Mouse (Mus musculus) CH12.LX (cell line): ENCODE measurements around the gene Mill1. TPM values are rescaled to one million over a fixed set of nuclear protein-coding genes. Genes with fewer than 3 reads are reported as not detected.
"Not testable (repeated sequence)": the region's sequence is repeated elsewhere in the genome, so short reads cannot be mapped to it uniquely, and the experiment has no call there.

Experiments
- DNase-seq: peaks from one replicate; pipeline ENCODE4 v3.0.0-alpha.2; 2013; ENCODE audit errors: extremely low read depth
- H3K27ac ChIP-seq: 2 replicates; pipeline ENCODE4 v1.5.1; 2012; ENCODE audit warnings: low read depth, mild to moderate bottlenecking, control low read depth, moderate library complexity; ENCODE audit not compliant: insufficient read depth
- H3K27me3 ChIP-seq: replicated peaks from 2 replicates; pipeline ENCODE3; 2012; ENCODE audit warnings: inconsistent platforms
- H3K36me3 ChIP-seq, 2 experiments: replicated peaks in 1 of 2; 2 replicates each; pipeline versions ENCODE3 to v1.6.1; 2012; ENCODE audit warnings: inconsistent platforms in 1 of 2, low read length in 1 of 2, mild to moderate bottlenecking in 1 of 2, mixed read lengths in 1 of 2, moderate library complexity in 1 of 2; ENCODE audit not compliant: control insufficient read depth in 1 of 2, insufficient read depth in 1 of 2
- H3K4me1 ChIP-seq, 2 experiments: 2 replicates each; pipeline ENCODE4 v1.6.1; 2012; ENCODE audit warnings: inconsistent platforms in 1 of 2, moderate library complexity in 1 of 2; ENCODE audit not compliant: insufficient read depth in 2 of 2, control insufficient read depth in 1 of 2
- H3K4me2 ChIP-seq: 2 replicates; pipeline ENCODE4 v1.6.1; 2012; ENCODE audit warnings: low read depth, mild to moderate bottlenecking, control low read depth; ENCODE audit not compliant: poor library complexity, insufficient read depth, severe bottlenecking
- H3K4me3 ChIP-seq, 3 experiments: fragments of 150-350 bp in 1 of 3; sonication (generic) in 1 of 3; replicated peaks in 1 of 3; 2 replicates each; pipeline versions ENCODE3 to v1.5.1; 2011 to 2012; ENCODE audit warnings: low read depth in 2 of 3, low read length in 2 of 3, mild to moderate bottlenecking in 2 of 3, moderate library complexity in 2 of 3, control low read depth in 1 of 3, improper control_type of control experiment in 1 of 3, inconsistent platforms in 1 of 3, mixed read lengths in 1 of 3; ENCODE audit not compliant: poor library complexity in 1 of 3
- H3K79me2 ChIP-seq: replicated peaks from 2 replicates; pipeline ENCODE4 v1.6.1; 2012; ENCODE audit warnings: mild to moderate bottlenecking, moderate library complexity; ENCODE audit not compliant: control insufficient read depth, poor library complexity, insufficient read depth, severe bottlenecking; ENCODE audit errors: extremely low read depth
- H3K9ac ChIP-seq: 2 replicates; pipeline ENCODE4 v1.6.1; 2012; ENCODE audit warnings: low read depth, mild to moderate bottlenecking, control low read depth, moderate library complexity; ENCODE audit not compliant: insufficient read depth
- H3K9me3 ChIP-seq: replicated peaks from 2 replicates; pipeline ENCODE3; 2012; ENCODE audit warnings: low read length, inconsistent platforms, mixed read lengths
- BHLHE40 ChIP-seq: IDR thresholded peaks from 2 replicates; pipeline ENCODE4 v1.6.1; 2011; ENCODE audit warnings: mild to moderate bottlenecking, low read depth, low read length, improper control_type of control experiment
- CTCF ChIP-seq, 2 experiments: IDR thresholded peaks in 1 of 2; conservative IDR thresholded peaks in 1 of 2; 2 replicates each; pipeline ENCODE4 v1.5.1; 2011 to 2012; ENCODE audit warnings: low read depth in 2 of 2, low read length in 2 of 2, improper control_type of control experiment in 1 of 2, inconsistent platforms in 1 of 2, mild to moderate bottlenecking in 1 of 2, moderate library complexity in 1 of 2
- EP300 ChIP-seq: IDR thresholded peaks from 2 replicates; pipeline ENCODE4 v1.6.1; 2011; ENCODE audit warnings: low read length, improper control_type of control experiment
- ETS1 ChIP-seq: conservative IDR thresholded peaks from 2 replicates; pipeline ENCODE4 v1.6.1; 2012; ENCODE audit warnings: low read depth, mild to moderate bottlenecking, inconsistent platforms, low read length, improper control_type of control experiment, moderate library complexity
- IRF4 ChIP-seq: IDR thresholded peaks from 2 replicates; pipeline ENCODE4 v1.6.1; 2014; ENCODE audit warnings: low read depth, mild to moderate bottlenecking, inconsistent platforms, low read length, improper control_type of control experiment
- JUND ChIP-seq: conservative IDR thresholded peaks from 2 replicates; pipeline ENCODE4 v1.6.1; 2011; ENCODE audit warnings: low read depth, low read length, improper control_type of control experiment
- MAX ChIP-seq: IDR thresholded peaks from 2 replicates; pipeline ENCODE4 v1.6.1; 2011; ENCODE audit warnings: low read length, improper control_type of control experiment
- MAZ ChIP-seq: IDR thresholded peaks from 2 replicates; pipeline ENCODE4 v1.6.1; 2012; ENCODE audit warnings: low read depth, mild to moderate bottlenecking, inconsistent platforms, low read length, improper control_type of control experiment, moderate library complexity
- MXI1 ChIP-seq: IDR thresholded peaks from 2 replicates; pipeline ENCODE4 v1.6.1; 2011; ENCODE audit warnings: mild to moderate bottlenecking, low read depth, low read length, improper control_type of control experiment
- MYC ChIP-seq: IDR thresholded peaks from 2 replicates; pipeline ENCODE4 v1.6.1; 2011; ENCODE audit warnings: low read depth, mild to moderate bottlenecking, improper control_type of control experiment, low read length
- RAD21 ChIP-seq: IDR thresholded peaks from 2 replicates; pipeline ENCODE4 v1.6.1; 2011; ENCODE audit warnings: low read depth, mild to moderate bottlenecking, low read length, improper control_type of control experiment, moderate library complexity
- RCOR1 ChIP-seq: conservative IDR thresholded peaks from 2 replicates; pipeline ENCODE4 v1.6.1; 2012; ENCODE audit warnings: low read depth, mild to moderate bottlenecking, inconsistent platforms, low read length, improper control_type of control experiment
- SMC3 ChIP-seq: IDR thresholded peaks from 2 replicates; pipeline ENCODE4 v1.6.1; 2011; ENCODE audit warnings: low read depth, low read length, improper control_type of control experiment
- UBTF ChIP-seq: IDR thresholded peaks from 2 replicates; pipeline ENCODE4 v1.6.1; 2012; ENCODE audit warnings: low read depth, mild to moderate bottlenecking, inconsistent platforms, low read length, improper control_type of control experiment, moderate library complexity
- ZC3H11A ChIP-seq: IDR thresholded peaks from 2 replicates; pipeline ENCODE4 v1.6.1; 2012; ENCODE audit warnings: low read depth, mild to moderate bottlenecking, inconsistent platforms, low read length, improper control_type of control experiment
- ZMIZ1 ChIP-seq: IDR thresholded peaks from 2 replicates; pipeline ENCODE4 v1.6.1; 2012; ENCODE audit warnings: low read depth, mild to moderate bottlenecking, inconsistent platforms, low read length, improper control_type of control experiment
- dilution Hi-C: fragments of 300-500 bp; cut with MboI; formaldehyde crosslinking; loops from 2 replicates; pipeline ENCODE4 v1.14.3; 2020; ENCODE audit warnings: low sequenced_read_pairs; ENCODE audit not compliant: extremely low pct_unique_long_range_greater_than_20kb, extremely low pct_ligation_motif_present
- in situ Hi-C: fragments of 300-500 bp; cut with MboI; formaldehyde crosslinking; loops from 3 replicates; pipeline ENCODE4 v1.14.3; 2019; ENCODE audit warnings: low sequenced_read_pairs, low pct_ligation_motif_present, low pct_unique_long_range_greater_than_20kb, mixed read lengths
- polyA plus RNA-seq: library from polyadenylated mRNA; unstranded; fragments of >175 nt; gene quantifications from 2 replicates; pipeline ENCODE4 v1.2.1, GENCODE M21; 2012; ENCODE audit warnings: low read depth; ENCODE audit not compliant: insufficient read length
- total RNA-seq, 2 experiments: library from RNA; depleted of rRNA; stranded (reverse); fragments of 300-350 nt in 1 of 2; fragments of >200 nt in 1 of 2; gene quantifications; 2 replicates each; pipeline ENCODE4 v1.2.3; 2012 to 2014

Mill1 gene
- total and polyA plus RNA-seq, 3 experiments, result not detected

DNA sequence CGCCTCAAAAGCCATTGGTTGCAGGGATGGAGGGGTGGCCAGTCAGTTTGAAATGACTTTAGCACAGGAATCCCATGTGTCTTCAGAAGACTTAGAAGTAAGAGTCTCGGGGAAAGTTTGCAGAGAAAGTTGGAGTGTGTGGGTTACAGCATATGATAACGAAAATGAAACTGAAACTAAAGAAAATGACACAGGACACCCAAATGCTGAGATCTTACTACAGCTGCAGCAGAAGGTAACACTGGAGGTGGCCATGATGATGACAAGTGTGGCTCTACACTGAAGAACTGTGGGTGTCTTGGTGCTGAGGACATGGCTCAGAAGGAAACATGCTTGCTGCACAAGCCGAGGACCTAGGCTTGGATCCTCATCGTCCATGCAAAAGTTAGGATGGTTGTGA is 3.9 kb upstream of the Mill1 start:
- peaks cover 4 to 12% of the 10 kb centered on the region in 2 experiments; a peak in 3 of 4 replicates for H3K4me1 ChIP-seq
- in situ Hi-C loops (no loop called here), dilution Hi-C loops (no loop called here)
- no peaks in the 10 kb centered on the region for H3K79me2 ChIP-seq
- H3K27ac ChIP-seq, result no peak overlapping the region
- H3K4me3 ChIP-seq, result peak overlapping the region in 1 of 3 experiments; percentile 40
- H3K9ac ChIP-seq, result peak overlapping the region; percentile 4; the same call in 1 of the 2 replicates
- peaks cover 9% of the 10 kb centered on the region for H3K27me3 ChIP-seq
- TF ChIP-seq JUND (no peak), IRF4 (peak; percentile 77), ZMIZ1 (no peak), ETS1 (peak; percentile 78), MAX (peak; percentile 34; the same call in 1 of the 2 replicates), ZC3H11A (no peak), UBTF (no peak), MAZ (no peak), BHLHE40 (peak; percentile 6; the same call in 1 of the 2 replicates), RCOR1 (no peak), EP300 (peak; percentile 51; the same call in 1 of the 2 replicates), MYC (0 out of 2 replicates have a peak, but pooled peaks have one; percentile 28), MXI1 (no peak)
- TF ChIP-seq, all 38 proteins: peak for 6
- Histone ChIP-seq H3K4me2 (peak overlapping the region; percentile 55), H3K9me3 (no peaks in the 10 kb centered on the region), H3K36me3 (no peaks in the 10 kb centered on the region)
- DNase-seq, result peak; percentile 33

DNA sequence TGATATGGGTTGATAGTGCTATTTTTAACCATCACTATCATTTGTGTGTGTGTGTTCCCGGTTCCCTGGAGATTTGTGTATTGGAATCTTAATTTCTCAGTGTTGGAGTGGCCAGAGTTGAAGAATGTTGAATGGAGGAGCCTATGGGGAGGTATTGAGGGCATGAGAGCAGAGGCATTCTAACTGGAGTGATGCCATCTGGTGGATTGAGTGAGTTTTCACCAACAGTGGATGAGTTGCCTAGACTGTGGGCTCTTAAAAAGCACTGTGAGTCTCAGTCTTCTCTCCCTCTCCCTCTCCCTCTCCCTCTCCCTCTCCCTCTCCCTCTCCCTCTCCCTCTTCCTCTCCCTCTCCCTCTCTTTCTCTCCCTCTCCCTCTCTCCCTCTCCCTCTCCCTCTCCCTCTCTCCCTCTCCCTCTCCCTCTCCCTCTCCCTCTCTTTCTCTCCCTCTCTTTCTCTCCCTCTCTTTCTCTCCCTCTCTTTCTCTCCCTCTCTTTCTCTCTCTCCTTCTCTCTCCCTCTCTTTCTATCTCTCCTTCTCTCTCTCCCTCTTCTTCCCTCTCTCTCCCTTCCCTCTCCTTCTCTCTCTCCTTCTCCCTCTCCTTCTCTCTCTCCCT is 1.1 kb upstream of the Mill1 start:
- H3K9ac ChIP-seq, H3K27ac ChIP-seq, H3K79me2 ChIP-seq, H3K36me3 ChIP-seq, in situ Hi-C loops, H3K4me2 ChIP-seq, H3K4me3 ChIP-seq, dilution Hi-C loops, H3K9me3 ChIP-seq: not testable (repeated sequence)
- Histone ChIP-seq H3K27me3 (peaks cover 23% of the 10 kb centered on the region), H3K4me1 (peaks cover 4 to 12% of the 10 kb centered on the region in 2 experiments; a peak in 3 of 4 replicates)
- TF ChIP-seq RAD21 (peak; percentile 44), CTCF (conservative IDR thresholded peaks at IDR 0.05 in 1 of 2, IDR thresholded peaks at IDR 0.05 in 1 of 2; ENCODE audit: low read depth in 2 of 2, low read length in 2 of 2) (peak in 1 of 2 experiments; percentile 67; a peak in 2 of 4 replicates), SMC3 (peak; percentile 72)
- peak; percentile 31 for DNase-seq
